Mouse (Mus musculus): ENCODE measurements at regions not wholly inside any gene's neighbourhood (a gene's known extent, or its start where the extent isn't known, plus 50 kb on each side); places are given as distances from the start of the nearest gene placed in this dataset.

DNA sequence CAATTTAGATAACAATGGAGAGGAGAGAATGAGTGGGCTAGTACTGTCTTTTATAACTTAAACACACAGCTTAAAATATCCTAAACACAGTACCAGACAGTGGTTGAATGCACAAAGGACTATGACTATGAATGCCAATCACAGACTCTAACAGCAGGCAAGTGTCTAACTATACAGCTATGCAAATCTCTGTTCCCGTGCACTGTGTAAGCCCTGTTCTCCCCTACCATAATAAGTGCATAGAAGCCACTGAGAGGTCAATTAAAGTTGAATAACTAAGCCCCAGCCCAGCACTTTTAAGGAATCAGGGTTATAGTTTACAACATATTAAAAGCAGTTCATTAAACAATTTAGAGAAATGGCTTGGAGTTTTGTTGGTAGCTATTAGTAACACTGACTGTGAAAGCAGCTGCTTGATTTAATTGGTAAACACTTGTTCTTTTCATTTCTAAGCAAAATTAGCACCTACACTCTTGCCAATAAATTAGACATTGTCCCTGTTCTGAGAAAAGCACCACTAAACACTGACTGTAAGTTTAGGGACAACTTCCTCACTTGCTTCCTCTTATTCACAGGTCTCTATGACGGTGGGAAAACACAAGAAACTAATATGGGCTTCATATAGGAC lies 1327.6 kb downstream of the Pcdh18 start:
- TF ChIP-seq CTCF (IDR thresholded peaks at IDR 0.05; ENCODE audit: control insufficient read depth, insufficient read depth, insufficient replicate concordance, low read depth, low read length), result no peak
- no peak for TF ChIP-seq POLR2A (IDR thresholded peaks at IDR 0.05; ENCODE audit: control insufficient read depth, low read depth, low read length)

Measured in testis, adult 2 months (tissue).